In the genomic region with DNA sequence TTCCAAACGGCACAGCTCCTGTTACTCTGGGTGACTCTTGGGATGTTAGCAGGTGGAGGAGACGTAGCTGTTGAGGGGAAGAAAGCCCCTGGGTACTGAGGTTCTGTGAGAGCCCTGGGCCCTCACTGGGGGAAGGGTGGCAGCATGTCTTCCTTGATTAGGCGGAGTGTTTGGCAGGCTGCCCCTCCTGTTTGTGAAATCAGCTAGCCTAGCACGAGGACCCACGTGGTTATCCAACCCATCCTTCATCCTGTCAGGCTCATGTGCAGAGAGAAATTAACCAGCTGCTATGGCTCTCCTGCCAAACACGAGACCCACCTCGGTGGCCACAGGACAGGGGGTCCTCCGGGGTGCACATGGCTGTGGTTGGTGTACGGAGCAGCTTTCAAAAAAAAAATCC, we compare ENCODE assay signal across 9 mouse cellular contexts.
A peak's percentile ranks its signal among the peaks of the same experiment; 100 is the strongest.
DNase-seq lines count a peak whose midpoint lies in the region; ATAC-seq and TF ChIP-seq lines count a peak whose summit lies in the region.
"Had no signal": no experiment of that assay in that cellular context is flagged by ENCODE, and none has a peak within 500 bp of the region (broad histone marks: within the 10 kb centered on the region; RNA-seq: fewer than 3 reads in every experiment).

No protein-coding gene starts in this region.

- H3K9ac ChIP-seq in forebrain, embryonic 16.5 days (replicated peaks; ENCODE audit: low read depth, low read length), result no peak overlapping the region; the same call in 1 of the 2 replicates
- H3K9ac ChIP-seq in hindbrain, postnatal 0 days (replicated peaks; ENCODE audit: low read length), result 0 out of 2 replicates have a peak overlapping the region, but pooled peaks have one; percentile 9
- H3K9ac ChIP-seq in lung, postnatal 0 days (replicated peaks; ENCODE audit: low read depth), result no peak overlapping the region
- H3K9ac ChIP-seq: limb, embryonic 13.5 days had no signal

- TF ChIP-seq CTCF in hindbrain, postnatal 0 days (IDR thresholded peaks at IDR 0.05; ENCODE audit: low read depth), result no peak
- no peak for TF ChIP-seq CTCF in lung, postnatal 0 days (IDR thresholded peaks at IDR 0.05)

- peak; percentile 75 for ATAC-seq in forebrain, embryonic 16.5 days
- ATAC-seq in hindbrain, postnatal 0 days, result peak; percentile 33; the same call in 1 of the 2 replicates
- ATAC-seq in lung, postnatal 0 days, result peak; percentile 32

- H3K36me3 ChIP-seq in forebrain, embryonic 16.5 days (ENCODE audit: control insufficient read depth, insufficient read depth), result no peaks in the 10 kb centered on the region
- no peaks in the 10 kb centered on the region for H3K36me3 ChIP-seq in hindbrain, postnatal 0 days (ENCODE audit: insufficient read depth, low read length)
- no peaks in the 10 kb centered on the region for H3K36me3 ChIP-seq in lung, postnatal 0 days (ENCODE audit: insufficient read depth, low read length)
- H3K36me3 ChIP-seq: limb, embryonic 13.5 days had no signal

- 43% methylated on average over 9 of the region's 9 CpGs for WGBS in forebrain, embryonic 16.5 days
- 19% methylated on average over 9 of the region's 9 CpGs for WGBS in hindbrain, postnatal 0 days
- 17% methylated on average over 9 of the region's 9 CpGs for WGBS in lung, postnatal 0 days

- H3K27ac ChIP-seq in forebrain, embryonic 16.5 days (ENCODE audit: low read length), result no peak overlapping the region
- no peak overlapping the region for H3K27ac ChIP-seq in hindbrain, postnatal 0 days
- no peak overlapping the region for H3K27ac ChIP-seq in lung, postnatal 0 days (ENCODE audit: low read length)
- H3K27ac ChIP-seq: limb, embryonic 13.5 days had no signal

- no peak overlapping the region for H3K4me3 ChIP-seq in forebrain, embryonic 16.5 days (replicated peaks; ENCODE audit: low read length)
- H3K4me3 ChIP-seq in hindbrain, postnatal 0 days (ENCODE audit: low read length), result no peak overlapping the region
- H3K4me3 ChIP-seq in lung, postnatal 0 days (ENCODE audit: low read depth, low read length), result no peak overlapping the region
- H3K4me3 ChIP-seq: limb, embryonic 13.5 days had no signal

- H3K4me1 ChIP-seq in forebrain, embryonic 16.5 days (replicated peaks; ENCODE audit: control insufficient read depth, insufficient read depth, low read length), result peaks cover 13% of the 10 kb centered on the region
- H3K4me1 ChIP-seq in hindbrain, postnatal 0 days (ENCODE audit: insufficient read depth, low read length), result peaks cover 14% of the 10 kb centered on the region; the same call in 1 of the 2 replicates
- no peaks in the 10 kb centered on the region for H3K4me1 ChIP-seq in lung, postnatal 0 days (ENCODE audit: insufficient read depth, low read depth, low read length)

- H3K9me3 ChIP-seq in forebrain, embryonic 16.5 days (ENCODE audit: control insufficient read depth, low read length), result no peaks in the 10 kb centered on the region
- H3K9me3 ChIP-seq in hindbrain, postnatal 0 days (ENCODE audit: low read length), result no peaks in the 10 kb centered on the region
- H3K9me3 ChIP-seq in lung, postnatal 0 days (ENCODE audit: low read length), result no peaks in the 10 kb centered on the region
- H3K9me3 ChIP-seq: limb, embryonic 13.5 days had no signal

- TF ChIP-seq EP300 in lung, postnatal 0 days (IDR thresholded peaks at IDR 0.05), result peak; percentile 58

- DNase-seq in frontal cortex, postnatal 10 days (ENCODE audit: low spot score in 2 of 2), result peak; percentile 37 to 44
- DNase-seq in frontal cortex, postnatal 36 days (ENCODE audit: low spot score in 2 of 2), result no peak
- DNase-seq in 416B (ENCODE audit: low read depth), result peak; percentile 24
- DNase-seq in hindbrain, postnatal 0 days (ENCODE audit: low spot score), result peak; percentile 83
- DNase-seq in lung, postnatal 0 days (ENCODE audit: low spot score), result peak; percentile 87
- no peak for DNase-seq in spleen, adult 18-20 months
- no peak for DNase-seq in retina, embryonic 14.5 days (ENCODE audit: low spot score)

- no peaks in the 10 kb centered on the region for H3K27me3 ChIP-seq in forebrain, embryonic 16.5 days (replicated peaks; ENCODE audit: control insufficient read depth, insufficient read depth, low read length)
- no peaks in the 10 kb centered on the region for H3K27me3 ChIP-seq in hindbrain, postnatal 0 days (ENCODE audit: insufficient read depth, low read length)
- H3K27me3 ChIP-seq in lung, postnatal 0 days (replicated peaks; ENCODE audit: insufficient read depth, low read length), result no peaks in the 10 kb centered on the region
- H3K27me3 ChIP-seq: limb, embryonic 13.5 days had no signal

- H3K4me2 ChIP-seq in forebrain, embryonic 16.5 days (ENCODE audit: low read length), result no peak overlapping the region
- no peak overlapping the region for H3K4me2 ChIP-seq in hindbrain, postnatal 0 days (ENCODE audit: low read depth, low read length)
- no peak overlapping the region for H3K4me2 ChIP-seq in lung, postnatal 0 days (replicated peaks; ENCODE audit: low read depth, low read length)
- H3K4me2 ChIP-seq: limb, embryonic 13.5 days had no signal

Comparison
In these comparisons a context has a peak if more than half of its experiments do, and no peak if none do; other contexts are left out.
1. DNase-seq: peak in frontal cortex, postnatal 10 days (2 of 2), 416B (single experiment), hindbrain, postnatal 0 days (single experiment) and lung, postnatal 0 days (single experiment); none in frontal cortex, postnatal 36 days (0 of 2), spleen, adult 18-20 months (0 of 2) and retina, embryonic 14.5 days (single experiment).
2. Peak in every context shown above with its lines, with median percentiles within 50 percentile points of each other: ATAC-seq.